Mouse (Mus musculus) cerebellum, postnatal 4 days (tissue): Measurements from ENCODE around the gene Tinf2.
A peak's percentile ranks its signal among the peaks of the same experiment; 100 is the strongest.

Experiments
- DNase-seq, 2 experiments: peaks; one replicate each; pipeline ENCODE4 v3.0.0; 2022; ENCODE audit warnings: low spot score in 2 of 2, mixed read lengths in 1 of 2

The Tinf2 gene

GRCm38 (mm10) chr14:55635523-55636007, 46.1 kb downstream of the Tinf2 start, which contains the start of gene Ipo4:
Gene Ipo4 (minus strand): TSS chr14:55635957.
- DNase-seq: peak; percentile 72 to 84

GRCm38 (mm10) chr14:55634874-55635522, 46.6 kb downstream of the Tinf2 start:
- no peak for DNase-seq

DNA sequence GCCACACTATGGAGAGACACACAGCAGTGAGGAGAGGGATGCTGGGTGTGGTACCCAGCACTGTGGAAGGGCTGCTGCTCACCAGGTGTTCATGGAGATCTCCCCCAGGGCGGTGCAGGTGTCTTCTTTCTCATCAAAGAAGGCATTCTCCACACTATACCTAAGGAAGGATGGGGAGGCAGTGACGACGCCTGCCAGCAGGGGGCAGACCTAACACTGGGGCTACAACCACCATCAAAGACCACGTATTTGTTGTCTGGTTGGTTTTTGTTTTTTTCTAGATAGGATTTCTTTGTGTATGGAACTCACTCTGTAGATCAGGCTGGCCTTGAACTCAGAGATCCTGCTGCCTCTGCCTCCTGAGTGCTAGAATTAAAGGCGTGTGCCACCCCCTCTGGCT, 52.3 kb downstream of the Tinf2 start:
- no peak for DNase-seq

DNA sequence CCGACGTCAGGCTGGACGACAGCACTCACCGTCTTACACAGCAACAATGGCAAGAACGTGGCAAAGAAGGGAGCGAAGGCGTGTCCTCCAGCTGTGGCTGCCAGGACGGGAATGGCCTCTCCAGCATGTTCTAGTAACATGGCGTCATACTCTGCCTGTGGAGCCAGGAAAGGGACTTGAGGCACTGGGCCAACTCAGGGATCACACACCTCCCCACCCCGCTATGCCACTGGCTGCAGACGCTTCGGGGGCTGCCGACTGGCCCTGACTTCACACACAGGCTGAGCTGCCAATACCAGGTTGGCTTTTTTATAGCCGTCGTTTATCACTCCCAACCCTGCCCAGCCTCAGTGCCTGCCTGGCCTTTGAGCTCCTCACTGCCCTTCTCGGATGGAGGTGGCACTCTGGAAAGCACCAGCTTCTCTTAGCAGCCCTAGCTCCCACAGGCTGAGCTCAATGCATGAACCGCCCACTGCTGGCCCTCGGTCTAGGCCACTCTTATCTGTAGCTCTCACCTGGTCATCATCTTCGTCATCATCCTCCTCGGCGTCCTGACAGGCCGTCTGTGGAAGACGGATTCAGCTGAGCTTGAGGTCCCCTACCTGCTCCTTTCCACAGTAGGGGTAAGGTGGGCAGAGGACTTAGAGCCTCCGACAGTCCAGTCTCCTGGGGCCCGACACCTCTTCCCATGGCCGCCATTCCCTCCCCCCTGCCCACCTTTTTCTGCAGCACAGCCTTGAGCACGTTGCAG, 53.4 kb downstream of the Tinf2 start:
- DNase-seq: no peak
